Comparison of ENCODE assay signal across 8 mouse cellular contexts in the genomic region with DNA sequence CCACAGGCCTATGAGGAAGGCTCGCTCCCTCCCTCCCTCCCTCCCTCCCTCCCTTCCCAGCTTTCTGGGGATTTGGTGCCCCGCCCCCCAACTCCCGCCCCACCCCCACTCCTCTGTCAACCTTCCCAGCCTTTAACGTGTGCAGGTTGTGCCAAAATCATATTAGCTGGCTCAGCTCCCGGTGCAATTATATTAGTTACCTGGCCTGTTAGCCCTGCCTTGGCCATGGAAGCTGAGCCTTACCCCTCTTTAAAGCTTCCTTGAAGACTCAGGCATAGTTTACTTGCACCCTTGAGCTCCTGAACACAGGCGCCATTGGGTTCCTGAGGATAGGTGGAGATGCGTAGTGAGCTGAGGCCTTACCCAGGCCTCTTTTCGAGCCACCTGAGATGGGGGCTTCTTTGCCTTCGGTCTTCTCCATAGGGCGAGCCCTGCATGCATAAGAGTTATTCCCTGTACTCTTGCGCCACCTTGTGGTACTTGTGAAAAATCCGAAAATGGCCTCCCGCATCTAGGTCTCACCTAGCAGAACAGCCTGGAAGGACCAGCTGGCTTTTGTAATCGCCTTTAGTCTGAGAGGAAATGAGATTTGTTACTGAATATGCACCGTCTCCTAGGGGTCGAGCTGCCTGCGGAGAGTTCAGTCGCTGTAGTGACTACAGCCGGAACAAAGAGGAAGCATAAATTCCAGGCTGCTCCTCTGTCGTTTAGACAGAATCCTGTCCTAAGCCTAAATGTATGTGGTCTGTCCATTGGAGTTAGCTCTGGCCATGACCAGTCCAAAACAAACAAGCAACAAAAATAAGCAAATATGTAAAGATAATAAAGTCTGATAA. TPM values are rescaled to one million over a fixed set of nuclear protein-coding genes. Genes with fewer than 3 reads are reported as not detected.
DNase-seq lines count a peak whose midpoint lies in the region; ATAC-seq and TF ChIP-seq lines count a peak whose summit lies in the region.

No protein-coding gene starts in this region.

- H3K27me3 ChIP-seq in forebrain, embryonic 16.5 days (replicated peaks; ENCODE audit: control insufficient read depth, insufficient read depth, low read length) = no peaks in the 10 kb centered on the region
- no peaks in the 10 kb centered on the region for H3K27me3 ChIP-seq in liver, postnatal 0 days (ENCODE audit: insufficient read depth, low read length)
- no peaks in the 10 kb centered on the region for H3K27me3 ChIP-seq in neural tube, embryonic 14.5 days (ENCODE audit: control insufficient read depth, insufficient read depth, low read length)

- H3K4me3 ChIP-seq in forebrain, embryonic 16.5 days (replicated peaks; ENCODE audit: low read length) = no peak overlapping the region
- no peak overlapping the region for H3K4me3 ChIP-seq in liver, postnatal 0 days (ENCODE audit: low read depth, low read length)
- H3K4me3 ChIP-seq in neural tube, embryonic 14.5 days (ENCODE audit: low read depth, low read length) = no peak overlapping the region

- DNase-seq in ES-CJ7 (ENCODE audit: low read depth, low spot score) = peak; percentile 92
- DNase-seq in cerebellum, adult 11 months = peak; percentile 76
- peak; percentile 34 for DNase-seq in heart, postnatal 25 days (ENCODE audit: low spot score)
- peak; percentile 79 for DNase-seq in layer of hippocampus, adult 11-12 months (ENCODE audit: low spot score)
- peak; percentile 70 for DNase-seq in liver, postnatal 0 days
- DNase-seq in testis, postnatal 10 days (ENCODE audit: low spot score) = peak; percentile 68

- no peaks in the 10 kb centered on the region for H3K9me3 ChIP-seq in forebrain, embryonic 16.5 days (ENCODE audit: control insufficient read depth, low read length)
- no peaks in the 10 kb centered on the region for H3K9me3 ChIP-seq in liver, postnatal 0 days (ENCODE audit: low read length)
- H3K9me3 ChIP-seq in neural tube, embryonic 14.5 days (ENCODE audit: control insufficient read depth, low read length) = no peaks in the 10 kb centered on the region

- no peak for TF ChIP-seq EP300 in liver, postnatal 0 days (IDR thresholded peaks at IDR 0.05; ENCODE audit: low read depth)

- no peak overlapping the region for H3K27ac ChIP-seq in forebrain, embryonic 16.5 days (ENCODE audit: low read length)
- H3K27ac ChIP-seq in liver, postnatal 0 days (ENCODE audit: low read depth) = no peak overlapping the region
- no peak overlapping the region for H3K27ac ChIP-seq in neural tube, embryonic 14.5 days (ENCODE audit: low read depth, low read length)

- peak overlapping the region; percentile 44 for H3K9ac ChIP-seq in forebrain, embryonic 16.5 days (replicated peaks; ENCODE audit: low read depth, low read length)
- no peak overlapping the region for H3K9ac ChIP-seq in liver, postnatal 0 days (replicated peaks)
- no peak overlapping the region for H3K9ac ChIP-seq in neural tube, embryonic 14.5 days (replicated peaks; ENCODE audit: low read depth, low read length)

- peaks cover 3% of the 10 kb centered on the region for H3K4me1 ChIP-seq in forebrain, embryonic 16.5 days (replicated peaks; ENCODE audit: control insufficient read depth, insufficient read depth, low read length)
- H3K4me1 ChIP-seq in liver, postnatal 0 days (ENCODE audit: insufficient read depth) = no peaks in the 10 kb centered on the region
- H3K4me1 ChIP-seq in neural tube, embryonic 14.5 days (ENCODE audit: control insufficient read depth, insufficient read depth, low read length) = no peaks in the 10 kb centered on the region; the same call in 1 of the 2 replicates

- intact Hi-C loops in heart, postnatal 25 days (cut with DNase I) = loop anchor here (2.0 to 10.0 kb wide), 7 partner anchors 49 to 642 kb away; a partner anchor contains a TSS

- TF ChIP-seq CTCF in liver, postnatal 0 days (IDR thresholded peaks at IDR 0.05; ENCODE audit: low read depth) = peak; percentile 90

- WGBS in forebrain, embryonic 16.5 days = 7% methylated on average over 20 of the region's 20 CpGs
- WGBS in liver, postnatal 0 days (ENCODE audit: insufficient replicate concordance) = 6% methylated on average over 19 of the region's 20 CpGs
- 6% methylated on average over 20 of the region's 20 CpGs for WGBS in neural tube, embryonic 14.5 days

- peak; percentile 89 for ATAC-seq in forebrain, embryonic 16.5 days
- ATAC-seq in liver, postnatal 0 days = peak; percentile 71
- peak; percentile 92 for ATAC-seq in neural tube, embryonic 14.5 days (ENCODE audit: low read depth)

- H3K36me3 ChIP-seq in forebrain, embryonic 16.5 days (ENCODE audit: control insufficient read depth, insufficient read depth) = no peaks in the 10 kb centered on the region
- H3K36me3 ChIP-seq in liver, postnatal 0 days (replicated peaks; ENCODE audit: insufficient read depth, low read length) = no peaks in the 10 kb centered on the region
- H3K36me3 ChIP-seq in neural tube, embryonic 14.5 days (ENCODE audit: control insufficient read depth, insufficient read depth, low read length) = no peaks in the 10 kb centered on the region

- peak overlapping the region; percentile 22; the same call in 1 of the 2 replicates for H3K4me2 ChIP-seq in forebrain, embryonic 16.5 days (ENCODE audit: low read length)
- 0 out of 2 replicates have a peak overlapping the region, but pooled peaks have one; percentile 36 for H3K4me2 ChIP-seq in liver, postnatal 0 days (ENCODE audit: low read depth, low read length)
- peak overlapping the region; percentile 9; the same call in 1 of the 2 replicates for H3K4me2 ChIP-seq in neural tube, embryonic 14.5 days (ENCODE audit: low read depth, low read length)

RNA-seq across cellular contexts. Expression of a gene that starts 51.8 kb away (rescaled TPM):
- polyA plus RNA-seq in forebrain, embryonic 16.5 days (2015; fragmentation: Nextera tagmentation; extraction: Ambion mirVana) = 1.2 and 1.7 TPM in 2 replicates
- 1 to 10 TPM; 3.3 to 3.6 TPM for total RNA-seq in heart, postnatal 25 days (2021)
- polyA plus RNA-seq in liver, postnatal 0 days (2015; fragmentation: Nextera tagmentation; extraction: Ambion mirVana) = 1.1 and 1.2 TPM in 2 replicates
- 0.62 and 1.3 TPM in 2 replicates for polyA plus RNA-seq in neural tube, embryonic 14.5 days (2014; fragmentation: Nextera tagmentation; extraction: Ambion mirVana)

Comparison
In these comparisons a context has a peak if more than half of its experiments do, and no peak if none do; other contexts are left out.
1. DNase-seq: peak in every context shown above with its lines; median percentile 92 in ES-CJ7; 79 in layer of hippocampus, adult 11-12 months; 76 in cerebellum, adult 11 months; 70 in liver, postnatal 0 days; 68 in testis, postnatal 10 days; 34 in heart, postnatal 25 days.